Mouse (Mus musculus) lung, postnatal 0 days (tissue): Measurements from ENCODE around the gene Ddx47. TPM values are rescaled to one million over a fixed set of nuclear protein-coding genes. Genes with fewer than 3 reads are reported as not detected.

Experiments
- ATAC-seq: fragments of 200-750 bp; cut with Nextera tagmentation; 2 replicates; pipeline ENCODE4 v1.8.0; 2017; ENCODE audit warnings: moderate library complexity
- DNase-seq: peaks from one replicate; pipeline ENCODE4 v3.0.0-alpha.2; 2016; ENCODE audit warnings: low spot score
- H3K27ac ChIP-seq: fragments of 300-500 bp; sonication (generic); 2 replicates; pipeline ENCODE4 v1.5.1; 2014; ENCODE audit warnings: antibody characterized with exemption, mild to moderate bottlenecking, low read length, mixed read lengths
- H3K27me3 ChIP-seq: fragments of 300-500 bp; sonication (generic); replicated peaks from 2 replicates; pipeline ENCODE4 v1.6.1; 2014; ENCODE audit warnings: low read length, mixed read lengths; ENCODE audit not compliant: insufficient read depth
- H3K36me3 ChIP-seq: fragments of 300-500 bp; sonication (generic); 2 replicates; pipeline ENCODE4 v1.6.1; 2014; ENCODE audit warnings: low read length, mixed read lengths; ENCODE audit not compliant: insufficient read depth
- H3K4me1 ChIP-seq: fragments of 300-500 bp; sonication (generic); 2 replicates; pipeline ENCODE4 v1.6.1; 2014; ENCODE audit warnings: antibody characterized with exemption, low read depth, low read length, mixed read lengths; ENCODE audit not compliant: insufficient read depth
- H3K4me2 ChIP-seq: fragments of 300-500 bp; sonication (generic); replicated peaks from 2 replicates; pipeline ENCODE4 v1.6.1; 2014; ENCODE audit warnings: low read depth, mild to moderate bottlenecking, low read length, moderate library complexity, mixed read lengths
- H3K4me3 ChIP-seq: fragments of 300-500 bp; sonication (generic); 2 replicates; pipeline ENCODE4 v1.5.1; 2014; ENCODE audit warnings: low read depth, low read length
- H3K9ac ChIP-seq: fragments of 300-500 bp; sonication (generic); replicated peaks from 2 replicates; pipeline ENCODE4 v1.6.1; 2014; ENCODE audit warnings: low read depth, mild to moderate bottlenecking
- H3K9me3 ChIP-seq: fragments of 300-500 bp; sonication (generic); 2 replicates; pipeline ENCODE4 v1.6.1; 2016; ENCODE audit warnings: low read length, mixed read lengths
- CTCF ChIP-seq: IDR thresholded peaks from 2 replicates; pipeline ENCODE4 v1.5.1; 2016; ENCODE audit warnings: antibody characterized with exemption, mild to moderate bottlenecking
- EP300 ChIP-seq: IDR thresholded peaks from 2 replicates; pipeline ENCODE4 v1.6.1; 2016; ENCODE audit warnings: antibody characterized with exemption, mild to moderate bottlenecking, control low read depth
- WGBS: fragments of 180-500 bp; shearing (Covaris S2); extraction: QIAGEN DNeasy Blood & Tissue Kit; methylation state at CpG from one replicate; pipeline ENCODE4 v1.1.7; 2014; 5-methylcytosine and 5-hydroxymethylcytosine counted together
- polyA plus RNA-seq: library from polyadenylated mRNA; unstranded; fragments of >200 nt; fragmentation: Nextera tagmentation; extraction: Ambion mirVana; gene quantifications from 2 replicates; pipeline ENCODE4 v1.2.1, GENCODE M21; 2015

Gene Ddx47
- polyA plus RNA-seq, 1 experiment from 2014 or later = 97.1 TPM

GRCm38 (mm10) chr6:134988377-134988776 is 23.0 kb upstream of the Ddx47 start:
- DNase-seq (no peak), ATAC-seq (no peak)
- Histone ChIP-seq H3K4me1 (no peaks in the 10 kb centered on the region; the same call in 1 of the 2 replicates), H3K27me3 (no peaks in the 10 kb centered on the region), H3K4me2 (no peak overlapping the region), H3K4me3 (no peak overlapping the region), H3K27ac (no peak overlapping the region), H3K9me3 (no peaks in the 10 kb centered on the region), H3K9ac (no peak overlapping the region), H3K36me3 (no peaks in the 10 kb centered on the region)
- WGBS = 65% methylated on average over 9 of the region's 9 CpGs
- TF ChIP-seq EP300 (no peak), CTCF (no peak)

GRCm38 (mm10) chr6:134990674-134991073 is 20.7 kb upstream of the Ddx47 start:
- Histone ChIP-seq H3K9me3 (no peaks in the 10 kb centered on the region), H3K4me3 (no peak overlapping the region), H3K4me1 (no peaks in the 10 kb centered on the region), H3K9ac (no peak overlapping the region), H3K4me2 (no peak overlapping the region), H3K36me3 (no peaks in the 10 kb centered on the region), H3K27me3 (no peaks in the 10 kb centered on the region), H3K27ac (no peak overlapping the region)
- DNase-seq (no peak), ATAC-seq (no peak)
- WGBS = 73% methylated on average over 6 of the region's 6 CpGs
- TF ChIP-seq EP300 (no peak), CTCF (no peak)

- Histone ChIP-seq H3K9ac (no peak overlapping the region), H3K27ac (no peak overlapping the region), H3K27me3 (no peaks in the 10 kb centered on the region), H3K36me3 (no peaks in the 10 kb centered on the region), H3K4me1 (no peaks in the 10 kb centered on the region), H3K9me3 (no peaks in the 10 kb centered on the region), H3K4me2 (no peak overlapping the region), H3K4me3 (no peak overlapping the region)
- WGBS = 47% methylated on average over 12 of the region's 12 CpGs
- no peak; the same call in 1 of the 2 replicates for ATAC-seq
- TF ChIP-seq CTCF (no peak), EP300 (no peak)
- no peak for DNase-seq
Observed at GRCm38 (mm10) chr6:134994031-134994651, 17.3 kb upstream of the Ddx47 start.

- Histone ChIP-seq H3K4me3 (no peak overlapping the region), H3K4me1 (no peaks in the 10 kb centered on the region), H3K9me3 (no peaks in the 10 kb centered on the region), H3K27ac (no peak overlapping the region), H3K4me2 (no peak overlapping the region), H3K9ac (no peak overlapping the region), H3K36me3 (no peaks in the 10 kb centered on the region), H3K27me3 (no peaks in the 10 kb centered on the region)
- ATAC-seq = no peak
- 60% methylated on average over 8 of the region's 8 CpGs for WGBS
- TF ChIP-seq EP300 (no peak), CTCF (no peak)
- DNase-seq = no peak
Observed at GRCm38 (mm10) chr6:134994985-134995384, 16.4 kb upstream of the Ddx47 start.

GRCm38 (mm10) chr6:134996918-134997317 is 14.5 kb upstream of the Ddx47 start:
- H3K9ac ChIP-seq = no peak overlapping the region
- H3K36me3 ChIP-seq = no peaks in the 10 kb centered on the region
- H3K4me3 ChIP-seq = no peak overlapping the region
- no peaks in the 10 kb centered on the region for H3K4me1 ChIP-seq
- no peak for ATAC-seq
- peak; percentile 45 for TF ChIP-seq CTCF
- no peak for TF ChIP-seq EP300
- H3K9me3 ChIP-seq = no peaks in the 10 kb centered on the region
- no peak overlapping the region for H3K4me2 ChIP-seq
- no peaks in the 10 kb centered on the region for H3K27me3 ChIP-seq
- no peak for DNase-seq
- H3K27ac ChIP-seq = no peak overlapping the region
- 86% methylated on average over 2 of the region's 2 CpGs for WGBS

GRCm38 (mm10) chr6:134998076-134998475 is 13.3 kb upstream of the Ddx47 start:
- Histone ChIP-seq H3K36me3 (no peaks in the 10 kb centered on the region), H3K4me1 (no peaks in the 10 kb centered on the region), H3K9ac (no peak overlapping the region), H3K4me3 (no peak overlapping the region), H3K27ac (no peak overlapping the region), H3K9me3 (no peaks in the 10 kb centered on the region), H3K27me3 (no peaks in the 10 kb centered on the region), H3K4me2 (no peak overlapping the region)
- WGBS = 85% methylated on average over 8 of the region's 8 CpGs
- TF ChIP-seq CTCF (no peak), EP300 (no peak)
- no peak for DNase-seq
- no peak for ATAC-seq

GRCm38 (mm10) chr6:134998781-134999180 is 12.6 kb upstream of the Ddx47 start:
- H3K4me1 ChIP-seq = no peaks in the 10 kb centered on the region
- no peak overlapping the region for H3K4me3 ChIP-seq
- H3K9me3 ChIP-seq = no peaks in the 10 kb centered on the region
- TF ChIP-seq EP300 (no peak), CTCF (no peak)
- DNase-seq (no peak), ATAC-seq (no peak)
- no peak overlapping the region for H3K4me2 ChIP-seq
- H3K27me3 ChIP-seq = no peaks in the 10 kb centered on the region
- WGBS = 68% methylated on average over 3 of the region's 3 CpGs
- H3K36me3 ChIP-seq = no peaks in the 10 kb centered on the region
- H3K27ac ChIP-seq = no peak overlapping the region
- H3K9ac ChIP-seq = no peak overlapping the region
